In genomic region chr11:54903339-54903738, GRCm38 (mm10) we compare ENCODE assay signal across 8 mouse cellular contexts. TPM values are rescaled to one million over a fixed set of nuclear protein-coding genes. Genes with fewer than 3 reads are reported as not detected.
DNase-seq lines count a peak whose midpoint lies in the region; ATAC-seq and TF ChIP-seq lines count a peak whose summit lies in the region.

No protein-coding gene starts in this region.

- no peak for ATAC-seq in heart, postnatal 0 days (ENCODE audit: insufficient read depth, low read depth)
- no peak for ATAC-seq in liver, embryonic 15.5 days (ENCODE audit: insufficient read depth)
- ATAC-seq in CD4-positive, CD25-positive, alpha-beta regulatory T cell, adult 4 months = no peak

- TF ChIP-seq EP300 in heart, adult 2 months (IDR thresholded peaks at IDR 0.05; ENCODE audit: insufficient read depth, low read depth, low read length) = no peak
- TF ChIP-seq EP300 in ES-Bruce4 (IDR thresholded peaks at IDR 0.05; ENCODE audit: insufficient read depth, low read depth, low read length) = no peak
- no peak for TF ChIP-seq EP300 in heart, postnatal 0 days (IDR thresholded peaks at IDR 0.05; ENCODE audit: low read depth)

- peak overlapping the region; percentile 69 for H3K27ac ChIP-seq in heart, adult 2 months
- no peak overlapping the region for H3K27ac ChIP-seq in ES-Bruce4 (ENCODE audit: insufficient read depth, low read length)
- H3K27ac ChIP-seq in heart, postnatal 0 days (ENCODE audit: low read depth) = peak overlapping the region; percentile 40; the same call in 1 of the 2 replicates
- H3K27ac ChIP-seq in liver, embryonic 15.5 days (replicated peaks) = no peak overlapping the region

- H3K9me3 ChIP-seq in ES-Bruce4 (replicated peaks; ENCODE audit: control insufficient read depth, insufficient read depth, low read length, poor library complexity, severe bottlenecking) = no peaks in the 10 kb centered on the region
- H3K9me3 ChIP-seq in heart, postnatal 0 days (replicated peaks; ENCODE audit: control insufficient read depth, low read length) = no peaks in the 10 kb centered on the region
- H3K9me3 ChIP-seq in liver, embryonic 15.5 days (replicated peaks) = no peaks in the 10 kb centered on the region

- peaks cover 3% of the 10 kb centered on the region for H3K4me1 ChIP-seq in heart, adult 2 months (ENCODE audit: control insufficient read depth, insufficient read depth, low read length)
- H3K4me1 ChIP-seq in ES-Bruce4 (ENCODE audit: control insufficient read depth, insufficient read depth, low read length) = no peaks in the 10 kb centered on the region
- peaks cover 15% of the 10 kb centered on the region for H3K4me1 ChIP-seq in heart, postnatal 0 days (ENCODE audit: control insufficient read depth, insufficient read depth)
- H3K4me1 ChIP-seq in liver, embryonic 15.5 days (replicated peaks) = peaks cover 33% of the 10 kb centered on the region

- WGBS in heart, adult 2 months = 64% methylated on average over 5 of the region's 5 CpGs
- 48% methylated on average over 5 of the region's 5 CpGs for WGBS in heart, postnatal 0 days
- WGBS in liver, embryonic 15.5 days (ENCODE audit: insufficient replicate concordance) = 48% methylated on average over 5 of the region's 5 CpGs

- no peak for DNase-seq in heart, adult 2 months
- no peak for DNase-seq in heart, adult 8-10 months (ENCODE audit: low spot score)
- no peak for DNase-seq in heart, postnatal 0 days (ENCODE audit: low spot score)
- DNase-seq in spleen, adult 18-20 months = no peak
- no peak for DNase-seq in adrenal gland, postnatal 10 days

- TF ChIP-seq POLR2A in heart, adult 2 months (IDR thresholded peaks at IDR 0.05; ENCODE audit: insufficient read depth, low read depth, low read length) = no peak
- no peak for TF ChIP-seq POLR2A in ES-Bruce4 (IDR thresholded peaks at IDR 0.05; ENCODE audit: insufficient read depth, low read length)

- intact Hi-C loops in heart, adult 2 months (cut with DNase I) = no loop called here

- peak overlapping the region; percentile 50 for H3K4me3 ChIP-seq in heart, adult 2 months
- peak overlapping the region; percentile 70 for H3K4me3 ChIP-seq in ES-Bruce4 (ENCODE audit: low read depth, low read length)
- peak overlapping the region; percentile 50 for H3K4me3 ChIP-seq in heart, postnatal 0 days (ENCODE audit: low read depth, low read length)
- H3K4me3 ChIP-seq in liver, embryonic 15.5 days (replicated peaks) = peak overlapping the region; percentile 49

- no peaks in the 10 kb centered on the region for H3K36me3 ChIP-seq in heart, adult 2 months (ENCODE audit: control insufficient read depth, insufficient read depth, low read length)
- no peaks in the 10 kb centered on the region for H3K36me3 ChIP-seq in ES-Bruce4 (ENCODE audit: control insufficient read depth, insufficient read depth, low read length, poor library complexity, severe bottlenecking)
- 0 out of 2 replicates have a peak, but pooled peaks cover 6% of the 10 kb centered on the region for H3K36me3 ChIP-seq in heart, postnatal 0 days (replicated peaks; ENCODE audit: control insufficient read depth, insufficient read depth, low read length)
- H3K36me3 ChIP-seq in liver, embryonic 15.5 days (replicated peaks) = no peaks in the 10 kb centered on the region

- no peaks in the 10 kb centered on the region for H3K79me2 ChIP-seq in heart, adult 2 months (replicated peaks; ENCODE audit: control insufficient read depth, insufficient read depth, low read length)

- no peaks in the 10 kb centered on the region for H3K27me3 ChIP-seq in heart, adult 2 months (ENCODE audit: control insufficient read depth, insufficient read depth, low read length)
- no peaks in the 10 kb centered on the region for H3K27me3 ChIP-seq in ES-Bruce4 (ENCODE audit: control insufficient read depth, insufficient read depth, low read length, poor library complexity, severe bottlenecking)
- H3K27me3 ChIP-seq in heart, postnatal 0 days (ENCODE audit: control insufficient read depth, insufficient read depth, low read length) = no peaks in the 10 kb centered on the region
- peaks cover 16% of the 10 kb centered on the region for H3K27me3 ChIP-seq in liver, embryonic 15.5 days

- TF ChIP-seq CTCF in heart, adult 2 months (IDR thresholded peaks at IDR 0.05) = no peak
- TF ChIP-seq CTCF in ES-Bruce4 (IDR thresholded peaks at IDR 0.05; ENCODE audit: low read depth, low read length) = no peak
- TF ChIP-seq CTCF in heart, postnatal 0 days (IDR thresholded peaks at IDR 0.05; ENCODE audit: low read depth) = no peak

- H3K4me2 ChIP-seq in heart, postnatal 0 days (ENCODE audit: low read depth, low read length) = peak overlapping the region; percentile 76
- H3K4me2 ChIP-seq in liver, embryonic 15.5 days = peak overlapping the region; percentile 63

- H3K9ac ChIP-seq in heart, adult 2 months (ENCODE audit: low read depth, low read length) = peak overlapping the region; percentile 72
- peak overlapping the region; percentile 61 for H3K9ac ChIP-seq in ES-Bruce4 (ENCODE audit: low read depth, poor library complexity, severe bottlenecking)
- H3K9ac ChIP-seq in heart, postnatal 0 days (replicated peaks; ENCODE audit: low read depth, low read length) = 0 out of 2 replicates have a peak overlapping the region, but pooled peaks have one; percentile 46
- H3K9ac ChIP-seq in liver, embryonic 15.5 days = no peak overlapping the region

RNA-seq across cellular contexts. Expression of gene Gpx3, which starts 1.1 kb away (rescaled TPM):
- 100 to 1,000 TPM; 219 to 246 TPM for total RNA-seq in heart, adult 2 months (2021)
- polyA plus RNA-seq in heart, adult 2 months (2012; rRNA removed) = 362 and 401 TPM in 2 replicates
- total RNA-seq in heart, adult 8-10 months (2022) = 100 to 1,000 TPM; 188 to 354 (median 218) TPM
- 50.8 and 52.4 TPM in 2 replicates for polyA plus RNA-seq in ES-Bruce4 (2011; ENCODE audit: insufficient read depth, insufficient read length, low read depth, missing spikeins)
- total RNA-seq in heart, postnatal 0 days (2014; rRNA removed; ENCODE audit: low replicate concordance) = 114 and 243 TPM in 2 replicates
- polyA plus RNA-seq in heart, postnatal 0 days (2015; fragmentation: Nextera tagmentation; extraction: Ambion mirVana) = 788 and 904 TPM in 2 replicates
- 43.1 and 43.3 TPM in 2 replicates for polyA plus RNA-seq in liver, embryonic 15.5 days (2015; fragmentation: Nextera tagmentation; extraction: Ambion mirVana)
- polyA plus RNA-seq in CD4-positive, CD25-positive, alpha-beta regulatory T cell, adult 4 months (2017; shearing (Covaris generic)) = 1 to 10 TPM; 1.2 to 1.3 TPM
- 100 to 1,000 TPM; 116 to 123 TPM for total RNA-seq in adrenal gland, postnatal 10 days (2021)

RNA-seq across cellular contexts. Expression of gene Hint1, which starts 37.2 kb away (rescaled TPM):
- 100 to 1,000 TPM; 258 to 297 TPM for total RNA-seq in heart, adult 2 months (2021)
- 477 and 498 TPM in 2 replicates for polyA plus RNA-seq in heart, adult 2 months (2012; rRNA removed)
- total RNA-seq in heart, adult 8-10 months (2022) = 100 to 1,000 TPM; 213 to 341 (median 275) TPM
- polyA plus RNA-seq in ES-Bruce4 (2011; ENCODE audit: insufficient read depth, insufficient read length, low read depth, missing spikeins) = 321 and 324 TPM in 2 replicates
- 704 and 779 TPM in 2 replicates for total RNA-seq in heart, postnatal 0 days (2014; rRNA removed; ENCODE audit: low replicate concordance)
- 923 and 965 TPM in 2 replicates for polyA plus RNA-seq in heart, postnatal 0 days (2015; fragmentation: Nextera tagmentation; extraction: Ambion mirVana)
- 305 and 377 TPM in 2 replicates for polyA plus RNA-seq in liver, embryonic 15.5 days (2015; fragmentation: Nextera tagmentation; extraction: Ambion mirVana)
- polyA plus RNA-seq in CD4-positive, CD25-positive, alpha-beta regulatory T cell, adult 4 months (2017; shearing (Covaris generic)) = 100 to 1,000 TPM; 375 to 447 TPM
- total RNA-seq in adrenal gland, postnatal 10 days (2021) = 100 to 1,000 TPM; 337 to 370 TPM

RNA-seq across cellular contexts. Expression of gene Lyrm7, which starts 42.6 kb away (rescaled TPM):
- 10 to 100 TPM; 38.6 to 40.1 TPM for total RNA-seq in heart, adult 2 months (2021)
- 11.1 and 20.0 TPM in 2 replicates for polyA plus RNA-seq in heart, adult 2 months (2012; rRNA removed)
- 10 to 100 TPM; 35.9 to 40.2 (median 39.3) TPM for total RNA-seq in heart, adult 8-10 months (2022)
- polyA plus RNA-seq in ES-Bruce4 (2011; ENCODE audit: insufficient read depth, insufficient read length, low read depth, missing spikeins) = 26.3 and 33.2 TPM in 2 replicates
- total RNA-seq in heart, postnatal 0 days (2014; rRNA removed; ENCODE audit: low replicate concordance) = 4.5 and 6.3 TPM in 2 replicates
- 19.2 and 20.2 TPM in 2 replicates for polyA plus RNA-seq in heart, postnatal 0 days (2015; fragmentation: Nextera tagmentation; extraction: Ambion mirVana)
- 2.6 and 4.1 TPM in 2 replicates for polyA plus RNA-seq in liver, embryonic 15.5 days (2015; fragmentation: Nextera tagmentation; extraction: Ambion mirVana)
- polyA plus RNA-seq in CD4-positive, CD25-positive, alpha-beta regulatory T cell, adult 4 months (2017; shearing (Covaris generic)) = 1 to 10 TPM; 3.4 to 8.4 TPM
- total RNA-seq in adrenal gland, postnatal 10 days (2021) = 10 to 100 TPM; 14.5 to 30.3 TPM

RNA-seq across cellular contexts. Expression of gene Tnip1, which starts 59.4 kb away (rescaled TPM):
- 10 to 100 TPM; 25.9 to 34.4 TPM for total RNA-seq in heart, adult 2 months (2021)
- polyA plus RNA-seq in heart, adult 2 months (2012; rRNA removed) = 26.6 and 31.9 TPM in 2 replicates
- 10 to 100 TPM; 30.7 to 41.6 (median 35.2) TPM for total RNA-seq in heart, adult 8-10 months (2022)
- polyA plus RNA-seq in ES-Bruce4 (2011; ENCODE audit: insufficient read depth, insufficient read length, low read depth, missing spikeins) = 33.2 and 42.6 TPM in 2 replicates
- total RNA-seq in heart, postnatal 0 days (2014; rRNA removed; ENCODE audit: low replicate concordance) = 16.6 and 19.9 TPM in 2 replicates
- polyA plus RNA-seq in heart, postnatal 0 days (2015; fragmentation: Nextera tagmentation; extraction: Ambion mirVana) = 19.7 and 22.7 TPM in 2 replicates
- polyA plus RNA-seq in liver, embryonic 15.5 days (2015; fragmentation: Nextera tagmentation; extraction: Ambion mirVana) = 6.1 and 6.6 TPM in 2 replicates
- polyA plus RNA-seq in CD4-positive, CD25-positive, alpha-beta regulatory T cell, adult 4 months (2017; shearing (Covaris generic)) = 100 to 1,000 TPM in 1 of 2 experiments, 10 to 100 TPM in 1; 97.4 to 167 TPM
- 10 to 100 TPM; 53.2 to 64.1 TPM for total RNA-seq in adrenal gland, postnatal 10 days (2021)

Comparison
In these comparisons a context has a peak if more than half of its experiments do, and no peak if none do; other contexts are left out.
1. H3K27ac ChIP-seq: peak in heart, adult 2 months (single experiment) and heart, postnatal 0 days (single experiment); none in ES-Bruce4 (single experiment) and liver, embryonic 15.5 days (single experiment).
2. RNA of gene Gpx3, which starts 1.1 kb away (polyA plus RNA-seq): 788 to 904 TPM in heart, postnatal 0 days, 362 to 401 TPM in heart, adult 2 months, 50.8 to 52.4 TPM in ES-Bruce4 and 43.1 to 43.3 TPM in liver, embryonic 15.5 days; 1.2 to 1.3 TPM in CD4-positive, CD25-positive, alpha-beta regulatory T cell, adult 4 months; every median in the first group is over 10 times any median in the second.
3. Peak in every context shown above with its lines, with median percentiles within 50 percentile points of each other: H3K4me3 ChIP-seq.